Mouse (Mus musculus): ENCODE results near the gene Tns3. TPM values are rescaled to one million over a fixed set of nuclear protein-coding genes. Genes with fewer than 3 reads are reported as not detected.

Gene Tns3
- total RNA-seq, 2 experiments from 2014 or later, result 69.9 to 73.2 TPM

- no peak for DNase-seq (ENCODE audit: low spot score in 2 of 2)
Observed at GRCm38 (mm10) chr11:8444759-8445422, 219.4 kb downstream of the Tns3 start.

GRCm38 (mm10) chr11:8443539-8444292 lies 220.6 kb downstream of the Tns3 start:
- peak in 1 of 2 experiments; percentile 28 for DNase-seq (ENCODE audit: low spot score in 2 of 2)

- DNase-seq (ENCODE audit: low spot score in 2 of 2), result peak in 1 of 2 experiments; percentile 37
Observed at GRCm38 (mm10) chr11:8440706-8441105, 223.6 kb downstream of the Tns3 start.

GRCm38 (mm10) chr11:8440221-8440620 lies 224.1 kb downstream of the Tns3 start:
- no peak for DNase-seq (ENCODE audit: low spot score in 2 of 2)

GRCm38 (mm10) chr11:8439035-8439434 lies 225.3 kb downstream of the Tns3 start:
- no peak for DNase-seq (ENCODE audit: low spot score in 2 of 2)

- no peak for DNase-seq (ENCODE audit: low spot score in 2 of 2)
Observed at GRCm38 (mm10) chr11:8438269-8438668, 226.1 kb downstream of the Tns3 start.

- DNase-seq (ENCODE audit: low spot score in 2 of 2), result no peak
Observed at GRCm38 (mm10) chr11:8435101-8435500, 229.2 kb downstream of the Tns3 start.

- no peak for DNase-seq (ENCODE audit: low spot score in 2 of 2)
Observed at GRCm38 (mm10) chr11:8434366-8434765, 230.0 kb downstream of the Tns3 start.

GRCm38 (mm10) chr11:8433443-8433842 lies 230.9 kb downstream of the Tns3 start:
- DNase-seq (ENCODE audit: low spot score in 2 of 2), result no peak

- DNase-seq (ENCODE audit: low spot score in 2 of 2), result no peak
Observed at GRCm38 (mm10) chr11:8432941-8433340, 231.4 kb downstream of the Tns3 start.

- no peak for DNase-seq (ENCODE audit: low spot score in 2 of 2)
Observed at GRCm38 (mm10) chr11:8427660-8428059, 236.7 kb downstream of the Tns3 start.

GRCm38 (mm10) chr11:8425226-8425570 lies 239.1 kb downstream of the Tns3 start:
- DNase-seq (ENCODE audit: low spot score in 2 of 2), result no peak

- DNase-seq (ENCODE audit: low spot score in 2 of 2), result peak; percentile 81 to 91
Observed at GRCm38 (mm10) chr11:8424342-8425225, 239.8 kb downstream of the Tns3 start.

GRCm38 (mm10) chr11:8405225-8405899 lies 259.0 kb downstream of the Tns3 start:
- DNase-seq (ENCODE audit: low spot score in 2 of 2), result peak; percentile 55 to 71

GRCm38 (mm10) chr11:8401328-8401727 lies 263.0 kb downstream of the Tns3 start:
- DNase-seq (ENCODE audit: low spot score in 2 of 2), result no peak

GRCm38 (mm10) chr11:8396329-8396728 lies 268.0 kb downstream of the Tns3 start:
- DNase-seq (ENCODE audit: low spot score in 2 of 2), result no peak

GRCm38 (mm10) chr11:8391564-8391963 lies 272.8 kb downstream of the Tns3 start:
- DNase-seq (ENCODE audit: low spot score in 2 of 2), result no peak

- no peak for DNase-seq (ENCODE audit: low spot score in 2 of 2)
Observed at GRCm38 (mm10) chr11:8385891-8386405, 278.4 kb downstream of the Tns3 start.

All from layer of hippocampus, postnatal 14 days (tissue).